Mouse (Mus musculus): ENCODE measurements around the gene Olfr869. TPM values are rescaled to one million over a fixed set of nuclear protein-coding genes. Genes with fewer than 3 reads are reported as not detected.

Olfr869 gene
- not detected in 2 replicates for polyA plus RNA-seq (2015; fragmentation: Nextera tagmentation; extraction: Ambion mirVana)

DNA sequence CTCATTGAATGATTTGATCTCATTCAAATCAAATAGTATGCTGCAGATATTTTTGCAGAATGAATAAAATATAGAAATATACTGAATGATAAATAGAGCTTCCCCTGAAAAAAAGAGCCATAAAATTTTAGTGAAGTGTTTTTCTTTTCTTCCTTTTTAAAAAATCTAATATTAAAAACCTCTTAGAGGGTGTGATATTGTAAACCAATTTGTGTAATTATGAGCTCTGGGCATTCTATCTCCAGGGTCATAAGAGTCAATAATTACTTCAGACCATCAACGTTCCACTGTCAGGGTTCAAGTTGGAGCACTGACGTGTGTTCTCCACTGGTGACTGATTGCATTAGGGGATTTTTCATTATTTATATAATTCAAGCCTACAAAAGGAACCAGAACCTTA lies at the start of gene Olfr869:
Gene Olfr869 (plus strand): TSS at position 301 of the 400 bp plus-strand sequence.
- no peak within 1 kb of the TSS for H3K4me2 ChIP-seq (replicated peaks; ENCODE audit: low read depth, low read length)
- DNase-seq (ENCODE audit: low spot score) (no peak), ATAC-seq (no peak)
- H3K9me3 ChIP-seq (ENCODE audit: low read length): no peaks in the 10 kb centered on the region
- TF ChIP-seq CTCF (IDR thresholded peaks at IDR 0.05): no peak
- TF ChIP-seq EP300 (IDR thresholded peaks at IDR 0.05): no peak
- WGBS: 63% methylated on average over 2 of the region's 2 CpGs
- no peak within 1 kb of the TSS for H3K4me3 ChIP-seq (ENCODE audit: low read depth, low read length)
- H3K9ac ChIP-seq (replicated peaks; ENCODE audit: low read depth): no peak within 1 kb of the TSS
- H3K27ac ChIP-seq (ENCODE audit: low read length): no peak within 1 kb of the TSS
- H3K36me3 ChIP-seq (ENCODE audit: insufficient read depth, low read length): no peaks in the 10 kb centered on the region
- H3K4me1 ChIP-seq (ENCODE audit: insufficient read depth, low read depth, low read length): no peaks in the 10 kb centered on the region
- no peaks in the 10 kb centered on the region for H3K27me3 ChIP-seq (replicated peaks; ENCODE audit: insufficient read depth, low read length)

DNA sequence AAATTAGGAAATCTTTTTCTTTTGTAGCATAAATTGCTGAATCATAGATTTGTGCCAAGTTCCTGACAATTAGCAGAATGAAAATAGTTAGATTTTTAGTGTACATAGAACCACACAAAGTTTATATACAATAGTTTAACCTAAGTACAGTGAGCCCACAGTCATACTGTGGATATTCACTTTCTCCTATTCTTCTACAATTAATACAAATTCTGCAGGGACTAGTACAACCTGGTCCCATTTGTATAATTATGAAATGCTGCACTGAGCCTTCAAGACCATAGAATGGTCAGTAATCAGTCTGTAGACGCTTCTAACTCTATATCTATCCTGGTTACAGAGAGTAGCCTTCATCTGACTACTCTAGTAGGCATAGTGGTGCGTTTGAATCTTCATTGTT lies 30.5 kb upstream of the Olfr869 start, which contains the start of gene Olfr868:
Gene Olfr868 (plus strand): TSS at position 301 of the 400 bp plus-strand sequence.
- Histone ChIP-seq H3K9me3 (ENCODE audit: low read length) (no peaks in the 10 kb centered on the region), H3K4me1 (ENCODE audit: insufficient read depth, low read depth, low read length) (no peaks in the 10 kb centered on the region), H3K4me3 (ENCODE audit: low read depth, low read length) (no peak within 1 kb of the TSS), H3K36me3 (ENCODE audit: insufficient read depth, low read length) (no peaks in the 10 kb centered on the region), H3K4me2 (replicated peaks; ENCODE audit: low read depth, low read length) (no peak within 1 kb of the TSS), H3K27ac (ENCODE audit: low read length) (no peak within 1 kb of the TSS), H3K27me3 (replicated peaks; ENCODE audit: insufficient read depth, low read length) (no peaks in the 10 kb centered on the region), H3K9ac (replicated peaks; ENCODE audit: low read depth) (no peak within 1 kb of the TSS)
- DNase-seq (ENCODE audit: low spot score): no peak
- no peak for ATAC-seq
- TF ChIP-seq EP300 (IDR thresholded peaks at IDR 0.05) (no peak), CTCF (IDR thresholded peaks at IDR 0.05) (no peak)
- 23% methylated on average over 2 of the region's 2 CpGs for WGBS

DNA sequence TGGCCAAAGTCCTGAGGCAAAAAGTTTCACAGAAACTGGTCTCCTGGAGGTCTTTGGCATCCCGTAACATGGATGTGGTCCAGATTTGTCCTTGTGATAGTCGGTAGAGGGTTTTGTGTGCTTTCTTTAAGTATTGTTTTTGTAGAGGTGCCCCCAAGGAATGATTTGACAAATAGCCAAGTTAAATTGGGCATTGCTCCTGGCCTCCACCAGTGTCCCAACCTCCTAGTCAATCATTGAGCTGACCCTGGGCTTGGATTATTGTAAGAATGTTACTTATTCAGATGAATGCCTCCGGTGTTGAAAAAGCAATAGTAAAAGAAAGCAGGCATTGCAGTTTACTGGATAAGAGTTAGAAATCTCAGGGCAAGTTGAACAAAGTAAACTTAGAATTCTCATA lies 20.9 kb downstream of the Olfr869 start:
- H3K27ac ChIP-seq (ENCODE audit: low read length): no peak overlapping the region
- ATAC-seq: no peak
- no peaks in the 10 kb centered on the region for H3K4me1 ChIP-seq (ENCODE audit: insufficient read depth, low read depth, low read length)
- no peak overlapping the region for H3K4me3 ChIP-seq (ENCODE audit: low read depth, low read length)
- H3K9ac ChIP-seq (replicated peaks; ENCODE audit: low read depth): no peak overlapping the region
- 86% methylated on average over 3 of the region's 3 CpGs for WGBS
- no peaks in the 10 kb centered on the region for H3K9me3 ChIP-seq (ENCODE audit: low read length)
- H3K4me2 ChIP-seq (replicated peaks; ENCODE audit: low read depth, low read length): no peak overlapping the region
- DNase-seq (ENCODE audit: low spot score): no peak
- no peaks in the 10 kb centered on the region for H3K27me3 ChIP-seq (replicated peaks; ENCODE audit: insufficient read depth, low read length)
- TF ChIP-seq EP300 (IDR thresholded peaks at IDR 0.05) (no peak), CTCF (IDR thresholded peaks at IDR 0.05) (no peak)
- no peaks in the 10 kb centered on the region for H3K36me3 ChIP-seq (ENCODE audit: insufficient read depth, low read length)

DNA sequence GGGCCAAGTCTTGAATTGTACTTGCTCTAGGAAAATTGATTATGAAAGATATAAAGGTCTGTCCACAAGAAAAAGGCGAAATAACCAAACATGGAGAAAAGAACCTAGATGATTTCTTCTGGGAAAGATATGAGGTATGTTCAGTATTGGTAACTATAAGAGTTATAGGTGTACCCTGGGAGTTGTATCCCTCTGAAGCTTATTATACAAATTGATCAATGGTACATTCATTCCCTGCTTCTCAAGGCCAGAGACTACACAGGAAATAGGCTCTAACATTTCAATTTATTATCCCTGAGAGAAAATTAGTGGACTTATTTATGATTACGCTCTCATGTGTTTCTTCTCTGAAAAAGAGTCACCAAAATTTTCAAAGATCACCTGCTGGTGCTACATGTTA lies 45.1 kb downstream of the Olfr869 start, which contains the start of gene Olfr870:
Gene Olfr870 (minus strand): TSS at position 101 of the 400 bp plus-strand sequence.
- Histone ChIP-seq H3K27ac (ENCODE audit: low read length) (no peak within 1 kb of the TSS), H3K9me3 (ENCODE audit: low read length) (no peaks in the 10 kb centered on the region), H3K9ac (replicated peaks; ENCODE audit: low read depth) (no peak within 1 kb of the TSS), H3K4me1 (ENCODE audit: insufficient read depth, low read depth, low read length) (no peaks in the 10 kb centered on the region), H3K4me2 (replicated peaks; ENCODE audit: low read depth, low read length) (no peak within 1 kb of the TSS), H3K4me3 (ENCODE audit: low read depth, low read length) (no peak within 1 kb of the TSS), H3K27me3 (replicated peaks; ENCODE audit: insufficient read depth, low read length) (no peaks in the 10 kb centered on the region), H3K36me3 (ENCODE audit: insufficient read depth, low read length) (no peaks in the 10 kb centered on the region)
- no peak for ATAC-seq
- DNase-seq (ENCODE audit: low spot score): no peak
- TF ChIP-seq CTCF (IDR thresholded peaks at IDR 0.05): no peak
- TF ChIP-seq EP300 (IDR thresholded peaks at IDR 0.05): no peak
- 68% methylated on average over 2 of the region's 2 CpGs for WGBS

DNA sequence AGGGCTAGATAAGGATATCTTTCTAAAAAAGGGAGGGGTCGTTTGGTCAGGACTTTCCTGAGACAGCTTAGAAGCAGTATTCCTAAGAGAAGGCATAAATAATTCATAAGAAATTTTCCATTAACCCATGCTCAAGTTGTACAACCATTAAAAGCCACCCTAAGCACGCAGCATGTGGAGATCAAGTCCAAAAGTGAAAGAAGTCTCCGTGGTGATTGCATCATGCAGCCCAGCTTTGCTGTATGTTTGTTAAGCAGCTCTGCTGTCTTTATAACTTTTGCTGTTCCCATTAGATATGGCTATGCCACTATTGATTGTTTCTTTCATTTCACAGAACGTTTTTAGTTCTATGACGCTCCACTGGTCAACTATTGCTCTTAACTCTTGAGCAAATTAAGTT lies 50.7 kb downstream of the Olfr869 start:
- no peak overlapping the region for H3K27ac ChIP-seq (ENCODE audit: low read length)
- H3K36me3 ChIP-seq (ENCODE audit: insufficient read depth, low read length): no peaks in the 10 kb centered on the region
- H3K27me3 ChIP-seq (replicated peaks; ENCODE audit: insufficient read depth, low read length): no peaks in the 10 kb centered on the region
- 59% methylated on average over 5 of the region's 5 CpGs for WGBS
- no peaks in the 10 kb centered on the region for H3K9me3 ChIP-seq (ENCODE audit: low read length)
- no peaks in the 10 kb centered on the region for H3K4me1 ChIP-seq (ENCODE audit: insufficient read depth, low read depth, low read length)
- no peak overlapping the region for H3K4me3 ChIP-seq (ENCODE audit: low read depth, low read length)
- no peak overlapping the region for H3K4me2 ChIP-seq (replicated peaks; ENCODE audit: low read depth, low read length)
- no peak overlapping the region for H3K9ac ChIP-seq (replicated peaks; ENCODE audit: low read depth)
- TF ChIP-seq CTCF (IDR thresholded peaks at IDR 0.05): no peak
- TF ChIP-seq EP300 (IDR thresholded peaks at IDR 0.05): no peak
- ATAC-seq (no peak), DNase-seq (ENCODE audit: low spot score) (no peak)

Other genes with a start within 250 kb of the Olfr869 start
- not detected in 2 replicates for gene Olfr862, start 241.0 kb upstream of the Olfr869 start, polyA plus RNA-seq (2015; fragmentation: Nextera tagmentation; extraction: Ambion mirVana)
- 0.19 and 0.23 TPM in 2 replicates for gene Olfr77, start 212.1 kb upstream of the Olfr869 start, polyA plus RNA-seq (2015; fragmentation: Nextera tagmentation; extraction: Ambion mirVana)
- gene Olfr866, start 101.0 kb upstream of the Olfr869 start, polyA plus RNA-seq (2015; fragmentation: Nextera tagmentation; extraction: Ambion mirVana): not detected in 2 replicates
- not detected in 2 replicates for gene Olfr867, start 71.4 kb upstream of the Olfr869 start, polyA plus RNA-seq (2015; fragmentation: Nextera tagmentation; extraction: Ambion mirVana)
- gene Olfr868, start 30.4 kb upstream of the Olfr869 start, polyA plus RNA-seq (2015; fragmentation: Nextera tagmentation; extraction: Ambion mirVana): not detected in 2 replicates
- gene Olfr870, start 45.0 kb downstream of the Olfr869 start, polyA plus RNA-seq (2015; fragmentation: Nextera tagmentation; extraction: Ambion mirVana): not detected in 2 replicates
- gene Olfr871, start 83.2 kb downstream of the Olfr869 start, polyA plus RNA-seq (2015; fragmentation: Nextera tagmentation; extraction: Ambion mirVana): not detected in 2 replicates
- gene Olfr872, start 108.1 kb downstream of the Olfr869 start, polyA plus RNA-seq (2015; fragmentation: Nextera tagmentation; extraction: Ambion mirVana): not detected in 2 replicates
- gene Olfr39, start 153.3 kb downstream of the Olfr869 start, polyA plus RNA-seq (2015; fragmentation: Nextera tagmentation; extraction: Ambion mirVana): not detected in 2 replicates
- gene Olfr873, start 169.5 kb downstream of the Olfr869 start, polyA plus RNA-seq (2015; fragmentation: Nextera tagmentation; extraction: Ambion mirVana): not detected in 2 replicates
- not detected in 2 replicates for gene Olfr18, start 207.1 kb downstream of the Olfr869 start, polyA plus RNA-seq (2015; fragmentation: Nextera tagmentation; extraction: Ambion mirVana)